Mouse (Mus musculus) duodenum, adult 2 months (tissue): Measurements from ENCODE around the gene Mpnd. TPM values are rescaled to one million over a fixed set of nuclear protein-coding genes. Genes with fewer than 3 reads are reported as not detected.

ENCODE experiments used
- polyA plus RNA-seq: library from polyadenylated mRNA; depleted of rRNA; stranded (reverse); fragments of >200 nt; gene quantifications from 2 replicates; pipeline ENCODE4 v1.2.3, GENCODE M21; 2012; ENCODE audit warnings: low replicate concordance; rRNA removed

The Mpnd gene
- polyA plus RNA-seq, result 166 and 484 TPM in 2 replicates

DNA sequence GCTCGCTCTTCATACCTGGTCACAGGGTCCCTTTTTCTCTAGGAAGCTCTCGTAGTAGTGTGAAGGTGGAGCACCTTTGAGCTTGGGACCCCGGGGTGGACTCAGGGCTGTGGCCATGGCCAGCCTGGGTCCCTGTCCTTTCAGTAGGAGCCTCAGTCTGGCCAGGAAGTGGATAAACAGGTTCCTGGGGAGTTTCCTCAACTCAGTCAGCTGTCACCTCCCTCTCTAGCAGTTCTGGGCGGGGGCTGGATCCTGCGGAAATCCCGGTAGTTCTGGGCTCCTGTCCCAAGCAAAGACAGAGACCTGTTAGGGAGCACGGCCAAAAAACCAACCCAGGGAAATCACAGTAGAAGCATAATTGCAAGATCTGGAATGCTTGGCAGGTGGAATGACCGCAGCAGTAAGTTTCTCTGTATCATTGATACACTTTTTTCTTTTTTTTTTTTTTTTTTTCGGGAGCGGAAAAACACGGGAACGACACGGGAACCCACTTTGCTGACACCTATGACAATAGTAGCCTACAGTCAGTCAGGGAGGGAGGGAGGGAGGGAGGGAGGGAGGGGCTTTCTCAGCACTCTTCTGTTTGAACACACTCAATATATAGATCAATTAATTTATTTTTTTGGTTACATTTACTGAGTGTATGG is at the start of gene Mpnd, which contains the start of gene Stap2:
Gene Mpnd, plus strand, starts transcription at position 297 of the 647 bp plus-strand sequence.
Gene Stap2, minus strand, starts transcription at position 170 of the 647 bp plus-strand sequence.

GRCm38 (mm10) chr17:55958918-55959728 is 46.4 kb upstream of the Mpnd start, which contains the start of gene Yju2:
Gene Yju2 (plus strand): TSS chr17:55959099.

DNA sequence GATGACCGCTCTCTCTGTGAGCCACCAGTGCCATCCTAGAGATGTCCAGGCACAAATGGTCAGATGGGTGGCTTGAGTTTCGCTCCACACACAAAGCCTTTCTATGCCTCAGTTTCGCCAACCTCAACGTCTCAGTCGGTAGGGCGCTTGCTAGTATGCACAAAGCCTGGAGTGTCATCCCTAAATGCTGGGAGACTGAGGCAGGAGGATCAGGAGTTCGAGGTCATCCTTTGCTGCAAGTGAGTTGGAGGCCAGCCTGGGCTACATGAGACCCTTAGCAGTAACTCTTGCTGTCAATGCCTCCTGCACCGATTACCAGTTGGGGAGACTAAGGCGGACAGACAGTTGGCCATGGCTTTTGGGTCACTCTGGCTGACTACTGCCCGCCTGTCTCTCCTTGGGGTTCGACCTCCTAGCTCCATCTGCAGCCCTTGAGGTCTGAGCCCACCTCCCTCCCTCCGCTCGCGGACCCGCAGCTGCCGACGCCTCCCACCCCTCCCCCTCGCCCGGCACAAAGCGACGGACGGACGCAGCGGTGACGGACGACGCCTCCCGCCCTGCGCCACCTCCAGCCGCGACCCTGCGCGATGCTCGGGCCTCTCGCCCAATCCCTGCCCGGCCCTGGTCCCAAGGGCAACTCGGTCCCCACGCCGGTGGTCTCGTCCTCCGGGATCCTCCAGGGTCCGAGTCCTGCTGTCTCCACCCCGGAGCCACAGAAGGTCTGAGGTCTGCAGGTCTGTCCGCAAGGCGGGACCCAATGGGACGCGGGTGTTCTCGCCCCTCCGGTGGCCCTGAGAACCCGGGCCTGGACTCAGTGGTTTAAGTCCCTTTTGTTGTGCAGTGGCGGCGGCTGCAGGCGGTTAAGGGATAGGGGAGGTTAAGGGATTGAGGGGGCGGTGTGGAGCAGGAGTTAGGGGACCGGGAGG is 35.3 kb upstream of the Mpnd start, which contains the start of gene Shd:
Gene Shd, plus strand, starts transcription at position 502 of the 926 bp plus-strand sequence.

GRCm38 (mm10) chr17:55986030-55986961 is 19.2 kb upstream of the Mpnd start, which contains the start of gene Fsd1:
Gene Fsd1 (plus strand): TSS chr17:55986509.

DNA sequence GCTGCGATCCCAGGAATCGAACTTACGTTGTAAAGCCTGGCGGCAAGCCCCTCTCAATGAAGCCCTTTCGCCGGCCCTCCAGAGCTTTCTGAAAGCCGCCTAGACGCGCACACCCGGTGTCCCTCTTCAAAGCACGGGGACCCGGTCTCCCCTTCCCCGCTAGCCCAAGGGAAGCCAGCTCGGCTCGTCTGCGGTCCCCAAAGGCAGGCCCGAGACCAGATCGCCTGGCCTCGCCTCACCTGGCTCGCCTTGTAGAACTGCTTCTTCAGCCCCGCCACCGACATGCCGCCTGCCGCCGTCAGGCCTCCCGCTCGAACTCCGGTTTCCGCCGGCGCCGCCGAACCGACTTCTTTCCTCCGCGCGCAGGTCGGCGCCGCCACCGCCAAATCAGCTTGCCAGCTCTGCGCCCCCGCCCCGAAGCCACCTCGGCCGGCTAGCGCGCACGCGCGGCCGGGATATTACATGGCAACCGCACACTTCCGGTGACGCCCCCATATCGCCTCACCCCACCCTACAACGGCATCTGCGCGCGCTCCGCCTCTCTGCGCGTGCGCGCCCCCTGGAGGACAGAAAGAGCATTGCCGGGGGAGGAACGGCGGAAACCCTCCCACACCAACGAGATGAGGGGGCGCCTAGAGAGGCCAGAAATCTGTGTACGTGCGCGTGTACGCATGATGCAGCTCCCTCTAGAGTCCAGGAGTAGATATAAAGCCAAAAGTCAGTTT is 30.8 kb downstream of the Mpnd start, which contains the start of gene Sh3gl1:
Gene Sh3gl1, minus strand, starts transcription at position 460 of the 725 bp plus-strand sequence.

GRCm38 (mm10) chr17:56040030-56040856 is 34.7 kb downstream of the Mpnd start, which contains the start of gene Chaf1a:
Gene Chaf1a (plus strand): TSS chr17:56040439.

Other genes with a start within 250 kb of the Mpnd start
- gene Zfp119a, start 126.8 kb upstream of the Mpnd start, polyA plus RNA-seq, result not detected in 2 replicates
- gene Zfp959, start 113.6 kb upstream of the Mpnd start, polyA plus RNA-seq, result 0.09 and 0.28 TPM in 2 replicates
- 0.12 TPM in 1 of 2 replicates, not detected in the other for gene Zfp119b, start 56.2 kb upstream of the Mpnd start, polyA plus RNA-seq
- 6.0 and 12.4 TPM in 2 replicates for gene Ebi3, start 53.1 kb upstream of the Mpnd start, polyA plus RNA-seq
- 4.0 and 4.3 TPM in 2 replicates for gene Yju2, start 46.6 kb upstream of the Mpnd start, polyA plus RNA-seq
- 1.9 and 3.2 TPM in 2 replicates for gene Shd, start 35.2 kb upstream of the Mpnd start, polyA plus RNA-seq
- 1.6 and 1.7 TPM in 2 replicates for gene Fsd1, start 19.2 kb upstream of the Mpnd start, polyA plus RNA-seq
- gene Stap2, start 127 bp upstream of the Mpnd start, polyA plus RNA-seq, result 96.5 and 192 TPM in 2 replicates
- gene Sh3gl1, start 30.9 kb downstream of the Mpnd start, polyA plus RNA-seq, result 73.4 and 86.3 TPM in 2 replicates
- gene Chaf1a, start 34.7 kb downstream of the Mpnd start, polyA plus RNA-seq, result 2.9 and 3.3 TPM in 2 replicates
- 47.8 and 66.0 TPM in 2 replicates for gene Ubxn6, start 69.3 kb downstream of the Mpnd start, polyA plus RNA-seq
- gene Hdgfl2, start 73.9 kb downstream of the Mpnd start, polyA plus RNA-seq, result 17.7 and 37.4 TPM in 2 replicates
- 5.8 and 9.5 TPM in 2 replicates for gene Plin4, start 104.1 kb downstream of the Mpnd start, polyA plus RNA-seq
- gene Plin5, start 111.9 kb downstream of the Mpnd start, polyA plus RNA-seq, result 0.37 and 0.41 TPM in 2 replicates
- 22.8 and 28.2 TPM in 2 replicates for gene Lrg1, start 116.3 kb downstream of the Mpnd start, polyA plus RNA-seq
- gene Sema6b, start 134.6 kb downstream of the Mpnd start, polyA plus RNA-seq, result 7.6 and 19.5 TPM in 2 replicates
- 5.9 and 6.6 TPM in 2 replicates for gene Tnfaip8l1, start 156.8 kb downstream of the Mpnd start, polyA plus RNA-seq
- 97.9 and 103 TPM in 2 replicates for gene Mydgf, start 178.2 kb downstream of the Mpnd start, polyA plus RNA-seq
- gene Dpp9, start 213.2 kb downstream of the Mpnd start, polyA plus RNA-seq, result 29.2 and 43.7 TPM in 2 replicates